Mouse (Mus musculus): ENCODE measurements around the gene Atg7. TPM values are rescaled to one million over a fixed set of nuclear protein-coding genes. Genes with fewer than 3 reads are reported as not detected.

The Atg7 gene
- total RNA-seq, 4 experiments from 2014 or later, result 27.3 to 35.2 (median 27.5) TPM

- DNase-seq (ENCODE audit: low spot score in 2 of 2), result no peak
Observed at GRCm38 (mm10) chr6:114898949-114899348, 256.1 kb downstream of the Atg7 start.

- no peak for DNase-seq (ENCODE audit: low spot score in 2 of 2)
Observed at GRCm38 (mm10) chr6:114899652-114900051, 256.8 kb downstream of the Atg7 start.

GRCm38 (mm10) chr6:114900194-114900593 lies 257.3 kb downstream of the Atg7 start:
- DNase-seq (ENCODE audit: low spot score in 2 of 2), result no peak

- no peak for DNase-seq (ENCODE audit: low spot score in 2 of 2)
Observed at GRCm38 (mm10) chr6:114901321-114901824, 258.5 kb downstream of the Atg7 start.

GRCm38 (mm10) chr6:114901921-114902320 lies 259.0 kb downstream of the Atg7 start:
- DNase-seq (ENCODE audit: low spot score in 2 of 2), result no peak

GRCm38 (mm10) chr6:114904233-114904632 lies 261.3 kb downstream of the Atg7 start:
- no peak for DNase-seq (ENCODE audit: low spot score in 2 of 2)

- no peak for DNase-seq (ENCODE audit: low spot score in 2 of 2)
Observed at GRCm38 (mm10) chr6:114904818-114905217, 261.9 kb downstream of the Atg7 start.

GRCm38 (mm10) chr6:114905253-114906028 lies 262.5 kb downstream of the Atg7 start:
- DNase-seq (ENCODE audit: low spot score in 2 of 2), result no peak

GRCm38 (mm10) chr6:114906209-114906608 lies 263.3 kb downstream of the Atg7 start:
- DNase-seq (ENCODE audit: low spot score in 2 of 2), result no peak

GRCm38 (mm10) chr6:114907459-114907858 lies 264.6 kb downstream of the Atg7 start:
- no peak for DNase-seq (ENCODE audit: low spot score in 2 of 2)

GRCm38 (mm10) chr6:114909801-114910200 lies 266.9 kb downstream of the Atg7 start:
- no peak for DNase-seq (ENCODE audit: low spot score in 2 of 2)

Other genes with a start within 250 kb of the Atg7 start
- gene Hrh1, start 245.2 kb upstream of the Atg7 start, total RNA-seq (2022), result 10 to 100 TPM; 15.8 to 19.6 (median 17.2) TPM